Mouse (Mus musculus) limb, embryonic 10.5 days (tissue): ENCODE data around the gene Icmt. TPM values are rescaled to one million over a fixed set of nuclear protein-coding genes. Genes with fewer than 3 reads are reported as not detected.

Source experiments
- DNase-seq: peaks from one replicate; pipeline ENCODE4 v3.0.0-alpha.2; 2017; ENCODE audit warnings: low spot score
- H3K27ac ChIP-seq: fragments of 300-500 bp; sonication (generic); 2 replicates; pipeline ENCODE4 v1.5.1; 2016; ENCODE audit warnings: mild to moderate bottlenecking
- H3K27me3 ChIP-seq: fragments of 300-500 bp; sonication (generic); 2 replicates; pipeline ENCODE4 v1.6.1; 2016; ENCODE audit warnings: low read depth, mild to moderate bottlenecking; ENCODE audit not compliant: poor library complexity, severe bottlenecking
- H3K36me3 ChIP-seq: fragments of 300-500 bp; sonication (generic); 2 replicates; pipeline ENCODE4 v1.6.1; 2016; ENCODE audit warnings: mild to moderate bottlenecking, moderate library complexity
- H3K4me1 ChIP-seq: fragments of 300-500 bp; sonication (generic); 2 replicates; pipeline ENCODE4 v1.6.1; 2016
- H3K4me3 ChIP-seq: fragments of 300-500 bp; sonication (generic); 2 replicates; pipeline ENCODE4 v1.5.1; 2016; ENCODE audit warnings: mild to moderate bottlenecking, moderate library complexity
- H3K9me3 ChIP-seq: fragments of 300-500 bp; sonication (generic); replicated peaks from 2 replicates; pipeline ENCODE4 v1.6.1; 2016; ENCODE audit warnings: mild to moderate bottlenecking
- WGBS: fragments of 180-500 bp; shearing (Covaris S2); methylation state at CpG from one replicate; pipeline ENCODE4 v1.1.7; 2016; 5-methylcytosine and 5-hydroxymethylcytosine counted together
- polyA plus RNA-seq: library from polyadenylated mRNA; unstranded; fragments of >200 nt; fragmentation: Nextera tagmentation; extraction: Ambion mirVana; gene quantifications from 2 replicates; pipeline ENCODE4 v1.2.1, GENCODE M21; 2016

Gene Icmt
- polyA plus RNA-seq, 1 experiment from 2014 or later = 33.9 TPM

- 78% methylated on average over 7 of the region's 7 CpGs for WGBS
- H3K27ac ChIP-seq = no peak overlapping the region
- no peaks in the 10 kb centered on the region for H3K9me3 ChIP-seq
- no peaks in the 10 kb centered on the region for H3K36me3 ChIP-seq
- no peak for DNase-seq
- peaks cover 17% of the 10 kb centered on the region for H3K4me1 ChIP-seq
- H3K4me3 ChIP-seq = no peak overlapping the region
- peaks cover 60% of the 10 kb centered on the region for H3K27me3 ChIP-seq
These were observed 58.6 kb downstream of the Icmt start for GRCm38 (mm10) chr4:152355672-152356071.

Other genes with a start within 250 kb of the Icmt start
- gene Plekhg5, start 224.7 kb upstream of the Icmt start, polyA plus RNA-seq = 9.5 and 13.3 TPM in 2 replicates
- gene Tnfrsf25, start 181.3 kb upstream of the Icmt start, polyA plus RNA-seq = 0.67 and 0.75 TPM in 2 replicates
- gene Espn, start 144.9 kb upstream of the Icmt start, polyA plus RNA-seq = 2.9 and 3.2 TPM in 2 replicates
- gene Hes2, start 138.4 kb upstream of the Icmt start, polyA plus RNA-seq = not detected in 2 replicates
- gene Acot7, start 119.1 kb upstream of the Icmt start, polyA plus RNA-seq = 34.8 and 36.7 TPM in 2 replicates
- 1.4 and 3.0 TPM in 2 replicates for gene Gpr153, start 23.0 kb upstream of the Icmt start, polyA plus RNA-seq
- gene Hes3, start 5.6 kb upstream of the Icmt start, polyA plus RNA-seq = not detected in 2 replicates
- 0.70 and 1.1 TPM in 2 replicates for gene Rnf207, start 21.8 kb downstream of the Icmt start, polyA plus RNA-seq
- 352 and 417 TPM in 2 replicates for gene Rpl22, start 28.5 kb downstream of the Icmt start, polyA plus RNA-seq
- gene Chd5, start 41.4 kb downstream of the Icmt start, polyA plus RNA-seq = 0.01 and 0.03 TPM in 2 replicates
- 2.8 and 3.8 TPM in 2 replicates for gene Nphp4, start 179.5 kb downstream of the Icmt start, polyA plus RNA-seq
- gene Kcnab2, start 180.6 kb downstream of the Icmt start, polyA plus RNA-seq = 3.9 and 5.2 TPM in 2 replicates